Mouse (Mus musculus): ENCODE measurements around the gene Serpina3j. TPM values are rescaled to one million over a fixed set of nuclear protein-coding genes. Genes with fewer than 3 reads are reported as not detected.

Gene Serpina3j
- total RNA-seq, 4 experiments from 2014 or later, result not detected

Other genes starting within 250 kb of the Serpina3j start
- not detected for gene Serpina5, start 213.4 kb upstream of the Serpina3j start, total RNA-seq (2022)
- not detected for gene Serpina3a, start 201.8 kb upstream of the Serpina3j start, total RNA-seq (2022)
- not detected for gene Serpina3b, start 186.6 kb upstream of the Serpina3j start, total RNA-seq (2022)
- under 1 TPM; 0.20 to 0.59 (median 0.37) TPM for gene Serpina3c, start 160.7 kb upstream of the Serpina3j start, total RNA-seq (2022)
- under 1 TPM in 1 of 4 experiments, not detected in 3; 0.34 TPM for gene Serpina3f, start 100.0 kb upstream of the Serpina3j start, total RNA-seq (2022)
- gene Serpina3g, start 78.3 kb upstream of the Serpina3j start, total RNA-seq (2022), result 1 to 10 TPM; 1.9 to 3.1 (median 2.4) TPM
- 1 to 10 TPM; 1.2 to 2.3 (median 1.7) TPM for gene Serpina3i, start 51.4 kb upstream of the Serpina3j start, total RNA-seq (2022)
- not detected for gene Serpina3k, start 23.9 kb downstream of the Serpina3j start, total RNA-seq (2022)
- 1 to 10 TPM in 1 of 4 experiments, under 1 TPM in 2, not detected in 1; 0.83 to 1.3 (median 0.97) TPM for gene Serpina3m, start 23.9 kb downstream of the Serpina3j start, total RNA-seq (2022)
- gene Serpina3n, start 92.2 kb downstream of the Serpina3j start, total RNA-seq (2022), result 100 to 1,000 TPM in 2 of 4 experiments, 10 to 100 TPM in 2; 66.0 to 259 (median 118) TPM
- not detected for gene Gsc, start 158.8 kb downstream of the Serpina3j start, total RNA-seq (2022)